8 mouse cellular contexts compared by ENCODE assay signal in genomic region chr2:181918501-181918900, GRCm38 (mm10). TPM values are rescaled to one million over a fixed set of nuclear protein-coding genes. Genes with fewer than 3 reads are reported as not detected.
A peak's percentile ranks its signal among the peaks of the same experiment; 100 is the strongest.
DNase-seq lines count a peak whose midpoint lies in the region; ATAC-seq lines count a peak whose summit lies in the region.

No protein-coding gene starts in this region.

- no peak for DNase-seq in heart, postnatal 25 days (ENCODE audit: low spot score)
- peak; percentile 5 to 9 for DNase-seq in B cell, adult 2 months
- peak; percentile 100 for DNase-seq in WW6 (ENCODE audit: low read depth, low spot score)
- DNase-seq in forebrain, embryonic 14.5 days (ENCODE audit: low spot score) = peak; percentile 3
- DNase-seq in frontal cortex, postnatal 36 days (ENCODE audit: low spot score in 2 of 2) = no peak

- H3K27me3 ChIP-seq in heart, embryonic 15.5 days = no peaks in the 10 kb centered on the region
- no peaks in the 10 kb centered on the region for H3K27me3 ChIP-seq in forebrain, embryonic 14.5 days (replicated peaks; ENCODE audit: control insufficient read depth, insufficient read depth, low read length)
- H3K27me3 ChIP-seq in limb, embryonic 13.5 days = no peaks in the 10 kb centered on the region

- no peaks in the 10 kb centered on the region for H3K9me3 ChIP-seq in heart, embryonic 15.5 days (replicated peaks)
- no peaks in the 10 kb centered on the region for H3K9me3 ChIP-seq in forebrain, embryonic 14.5 days (replicated peaks; ENCODE audit: control insufficient read depth, low read length)
- H3K9me3 ChIP-seq in limb, embryonic 13.5 days = no peaks in the 10 kb centered on the region

- intact Hi-C loops in heart, postnatal 25 days (cut with DNase I) = no loop called here

- H3K27ac ChIP-seq in heart, embryonic 15.5 days = no peak overlapping the region
- H3K27ac ChIP-seq in forebrain, embryonic 14.5 days (ENCODE audit: low read depth, low read length) = no peak overlapping the region
- H3K27ac ChIP-seq in limb, embryonic 13.5 days = no peak overlapping the region

- peak; percentile 92 for ATAC-seq in heart, embryonic 15.5 days (replicated peaks; ENCODE audit: insufficient number of reproducible peaks, insufficient read depth, low FRiP score, low read depth)
- peak; percentile 92 for ATAC-seq in forebrain, embryonic 14.5 days
- ATAC-seq in limb, embryonic 13.5 days (ENCODE audit: low FRiP score, low read depth) = peak; percentile 93
- peak; percentile 91 for ATAC-seq in neutrophil, adult 5-6 weeks (ENCODE audit: extremely low read depth, insufficient number of reproducible peaks, low FRiP score, poor library complexity, severe bottlenecking)

- no peaks in the 10 kb centered on the region for H3K36me3 ChIP-seq in heart, embryonic 15.5 days
- no peaks in the 10 kb centered on the region for H3K36me3 ChIP-seq in forebrain, embryonic 14.5 days (ENCODE audit: control insufficient read depth, insufficient read depth, low read length)
- H3K36me3 ChIP-seq in limb, embryonic 13.5 days = no peaks in the 10 kb centered on the region

- no peak overlapping the region for H3K4me2 ChIP-seq in heart, embryonic 15.5 days
- no peak overlapping the region for H3K4me2 ChIP-seq in forebrain, embryonic 14.5 days (ENCODE audit: low read length)
- no peak overlapping the region for H3K4me2 ChIP-seq in limb, embryonic 13.5 days (replicated peaks)

- no peak overlapping the region for H3K9ac ChIP-seq in heart, embryonic 15.5 days
- no peak overlapping the region for H3K9ac ChIP-seq in forebrain, embryonic 14.5 days (ENCODE audit: low read length)
- no peak overlapping the region for H3K9ac ChIP-seq in limb, embryonic 13.5 days

- no peak overlapping the region for H3K4me3 ChIP-seq in heart, embryonic 15.5 days
- no peak overlapping the region for H3K4me3 ChIP-seq in forebrain, embryonic 14.5 days (ENCODE audit: low read depth, low read length)
- H3K4me3 ChIP-seq in limb, embryonic 13.5 days = no peak overlapping the region

- WGBS in heart, embryonic 15.5 days = 38% methylated on average over 3 of the region's 3 CpGs
- WGBS in forebrain, embryonic 14.5 days = 47% methylated on average over 3 of the region's 3 CpGs
- 50% methylated on average over 3 of the region's 3 CpGs for WGBS in limb, embryonic 13.5 days

- H3K4me1 ChIP-seq in heart, embryonic 15.5 days (replicated peaks) = no peaks in the 10 kb centered on the region
- no peaks in the 10 kb centered on the region for H3K4me1 ChIP-seq in forebrain, embryonic 14.5 days (ENCODE audit: control insufficient read depth, insufficient read depth, low read length)
- H3K4me1 ChIP-seq in limb, embryonic 13.5 days = no peaks in the 10 kb centered on the region

RNA-seq across cellular contexts. Expression of gene Polr3k, which starts 54.4 kb away (rescaled TPM):
- polyA plus RNA-seq in heart, embryonic 15.5 days (2015; fragmentation: Nextera tagmentation; extraction: Ambion mirVana) = 37.9 and 41.5 TPM in 2 replicates
- 10 to 100 TPM; 11.3 to 11.9 TPM for total RNA-seq in heart, postnatal 25 days (2021)
- polyA plus RNA-seq in forebrain, embryonic 14.5 days (2014; fragmentation: Nextera tagmentation; extraction: Ambion mirVana) = 102 and 108 TPM in 2 replicates
- 79.5 and 81.3 TPM in 2 replicates for polyA plus RNA-seq in limb, embryonic 13.5 days (2015; fragmentation: Nextera tagmentation; extraction: Ambion mirVana)
- 12.5 and 14.1 TPM in 2 replicates for total RNA-seq in neutrophil, adult 5-6 weeks (2017)

Comparison
In these comparisons a context has a peak if more than half of its experiments do, and no peak if none do; other contexts are left out.
1. DNase-seq: peak in B cell, adult 2 months (2 of 2), WW6 (single experiment) and forebrain, embryonic 14.5 days (single experiment); none in heart, postnatal 25 days (single experiment) and frontal cortex, postnatal 36 days (0 of 2).
2. Peak in every context shown above with its lines, with median percentiles within 50 percentile points of each other: ATAC-seq.